Mouse (Mus musculus) spleen, postnatal 4 days (tissue): Measurements from ENCODE around the gene Lhfp.

Source experiments
- DNase-seq, 2 experiments: peaks; one replicate each; pipeline ENCODE4 v3.0.0; 2022; ENCODE audit warnings: low spot score in 2 of 2

Gene Lhfp

DNA sequence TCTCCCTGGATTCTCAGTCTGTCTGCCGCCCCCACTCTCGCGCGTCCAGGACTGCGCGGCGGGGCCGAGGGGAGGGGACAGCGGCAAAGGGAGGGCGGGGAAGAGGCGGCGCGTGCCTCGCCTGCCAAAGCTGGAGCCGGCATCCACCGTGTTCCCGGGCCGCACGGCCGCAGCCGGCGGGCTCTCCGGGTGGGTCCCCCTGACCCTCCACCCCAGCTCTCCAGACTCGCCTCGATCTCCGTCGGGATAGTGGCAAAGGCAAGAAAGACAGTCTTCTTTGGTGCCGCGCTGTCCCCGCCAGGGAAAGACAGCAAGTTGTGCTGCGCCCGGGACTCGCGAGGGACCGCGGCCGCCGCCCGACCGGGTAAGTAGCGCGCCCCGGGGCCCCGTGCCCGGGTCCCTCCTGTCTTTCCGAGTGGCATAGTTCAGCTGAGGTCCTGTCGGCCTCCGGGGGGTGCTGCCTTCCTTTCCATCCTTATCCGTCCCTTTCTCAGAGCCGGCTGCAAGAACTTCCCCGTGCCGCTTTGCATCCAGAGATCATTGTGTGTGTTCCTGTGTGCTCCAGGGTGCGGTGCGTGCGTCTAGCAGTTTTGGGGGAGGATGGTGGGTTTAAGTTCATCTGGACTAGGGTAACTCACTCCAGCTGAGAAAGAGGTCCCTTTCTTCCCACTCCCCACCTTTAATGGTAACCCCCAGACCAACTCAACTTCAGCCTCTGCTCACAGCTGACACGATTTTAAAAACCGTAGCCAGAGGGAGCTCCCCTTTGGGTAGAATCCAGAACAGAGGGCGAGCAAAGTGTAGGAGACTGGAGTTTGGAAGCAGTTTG, at the start of gene Lhfp:
Gene Lhfp (plus strand): TSS at position 118 of the 829 bp plus-strand sequence.
- peak in 1 of 2 experiments; percentile 63 for DNase-seq

- no peak for DNase-seq
Observed at GRCm38 (mm10) chr3:52993296-52993695, 48.0 kb upstream of the Lhfp start.

GRCm38 (mm10) chr3:52994666-52995065, 46.7 kb upstream of the Lhfp start:
- no peak for DNase-seq

DNA sequence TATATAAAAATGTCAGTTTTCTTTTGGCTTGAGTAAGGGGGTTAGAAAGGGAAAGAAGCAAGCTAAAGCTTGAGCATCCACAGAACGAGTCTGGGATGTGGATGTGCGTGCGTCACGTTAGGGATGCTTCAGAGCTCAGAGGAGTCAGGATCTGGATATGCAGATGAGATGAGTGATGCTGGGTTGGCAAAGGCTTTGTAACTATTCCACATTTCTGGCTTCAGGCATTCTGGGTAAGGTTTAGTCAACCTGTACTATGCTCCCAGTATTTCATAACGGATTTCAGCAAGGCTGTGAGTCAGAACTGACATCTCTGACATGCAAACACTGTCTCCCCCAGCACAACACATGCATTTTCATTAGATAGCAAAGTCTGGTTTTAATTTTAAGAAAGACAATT, 44.7 kb upstream of the Lhfp start:
- DNase-seq = no peak

- DNase-seq = no peak
Observed at GRCm38 (mm10) chr3:52997381-52997780, 43.9 kb upstream of the Lhfp start.

DNA sequence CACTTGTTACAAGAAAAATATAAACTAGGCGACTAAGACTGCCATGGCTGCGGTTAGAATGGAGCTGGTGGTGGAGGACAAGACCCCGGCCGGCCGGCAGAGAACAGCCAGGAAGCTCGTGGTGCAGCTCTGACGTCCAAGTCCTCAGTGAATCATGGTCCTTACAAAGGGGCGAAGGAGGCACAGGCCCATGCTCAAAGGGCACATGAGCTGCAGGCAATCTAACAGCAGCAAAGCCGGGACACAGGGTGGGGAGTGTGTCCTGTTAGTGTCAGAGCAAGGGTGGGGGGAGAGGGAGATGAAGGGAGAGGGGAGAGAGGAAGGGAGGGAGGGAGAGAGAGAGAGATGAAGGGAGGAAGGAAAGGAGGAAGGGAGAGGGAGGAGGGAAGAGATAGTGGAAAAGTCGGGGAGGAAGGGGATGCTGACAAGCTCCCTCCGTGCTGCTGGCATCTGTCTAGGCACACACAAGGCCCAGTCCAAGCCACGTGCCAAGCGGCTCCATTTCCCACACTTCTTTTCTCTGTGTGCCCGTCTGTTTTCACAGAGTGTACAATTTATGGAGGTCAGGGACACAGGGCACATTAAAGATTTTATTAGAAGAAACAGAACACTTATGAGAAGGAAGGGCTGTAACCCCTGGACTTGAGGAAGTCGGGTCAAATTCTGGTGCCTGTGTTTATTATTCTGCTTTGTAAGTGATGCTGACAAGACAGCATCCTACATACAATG, 42.1 kb upstream of the Lhfp start:
- no peak for DNase-seq

GRCm38 (mm10) chr3:52999996-53000395, 41.3 kb upstream of the Lhfp start:
- no peak for DNase-seq

DNA sequence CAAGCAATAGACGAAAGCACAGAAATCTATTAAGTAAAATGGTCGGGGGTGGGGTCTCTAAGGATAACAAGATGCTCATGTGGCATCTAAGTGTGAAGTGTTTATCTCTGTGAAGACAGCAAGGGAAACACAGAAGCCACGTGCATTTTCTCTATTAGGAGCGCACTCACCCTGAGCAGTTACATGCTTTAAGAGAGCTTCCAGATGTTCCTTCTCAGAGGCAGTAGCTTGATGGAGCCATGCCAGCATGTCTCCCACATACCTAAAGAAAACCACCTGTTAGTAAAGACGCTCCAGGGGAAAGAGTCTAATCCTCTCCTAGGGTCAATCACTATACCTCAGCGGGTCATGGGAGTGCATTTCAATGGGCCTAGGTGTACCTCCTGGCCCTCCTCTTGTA, 39.3 kb upstream of the Lhfp start:
- no peak for DNase-seq

- no peak for DNase-seq
Observed at GRCm38 (mm10) chr3:53004406-53005114, 36.8 kb upstream of the Lhfp start.

DNA sequence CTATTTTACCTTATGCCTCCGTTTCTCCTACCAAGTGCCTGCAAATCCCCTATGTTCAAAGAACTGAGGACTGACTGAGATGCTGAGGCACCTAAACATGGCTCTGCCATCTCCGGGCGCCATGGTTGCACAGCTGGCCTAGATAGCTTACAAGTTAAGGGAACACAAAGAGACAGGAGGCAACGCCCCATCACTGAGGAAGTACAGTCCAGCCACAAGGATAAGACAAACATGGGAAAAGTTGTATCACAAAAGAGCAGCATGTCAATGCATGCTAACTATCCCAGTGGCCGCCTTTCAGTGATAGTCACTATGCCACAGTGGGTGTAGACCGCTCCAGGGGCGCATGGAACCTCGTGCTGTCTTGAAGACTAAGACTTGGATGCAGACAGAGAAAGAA, 33.9 kb upstream of the Lhfp start:
- no peak for DNase-seq

- DNase-seq = peak; percentile 78 to 92
Observed at GRCm38 (mm10) chr3:53016436-53017340, 24.6 kb upstream of the Lhfp start, which contains the start of gene Cog6. Gene Cog6, minus strand, starts transcription at chr3:53017237.

- DNase-seq = no peak
Observed at GRCm38 (mm10) chr3:53027333-53027732, 14.0 kb upstream of the Lhfp start.

GRCm38 (mm10) chr3:53029046-53029445, 12.3 kb upstream of the Lhfp start:
- peak; percentile 50 to 84 for DNase-seq

DNA sequence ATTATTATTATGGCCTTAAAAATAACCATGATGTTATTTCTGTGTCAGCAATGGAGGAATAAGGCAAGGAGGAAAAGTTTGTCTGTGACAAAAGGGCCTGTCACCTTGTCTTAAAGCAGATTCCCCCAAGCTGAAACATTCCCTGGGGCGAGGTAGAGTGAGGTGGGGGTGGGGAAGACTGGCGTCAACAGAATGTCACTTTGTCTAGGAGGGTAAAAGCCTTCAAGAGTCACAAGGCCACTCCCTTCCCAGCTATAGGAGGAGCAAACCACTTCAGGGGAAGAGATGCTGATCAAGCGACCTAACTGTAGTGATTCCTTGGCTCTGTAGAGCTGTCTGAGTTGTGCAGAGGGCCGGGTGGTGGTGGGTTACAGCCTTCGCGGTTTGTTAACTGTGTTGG, 9.7 kb upstream of the Lhfp start:
- DNase-seq = no peak

GRCm38 (mm10) chr3:53032432-53032831, 8.9 kb upstream of the Lhfp start:
- no peak for DNase-seq

- no peak for DNase-seq
Observed at GRCm38 (mm10) chr3:53033448-53033847, 7.9 kb upstream of the Lhfp start.

- DNase-seq = no peak
Observed at GRCm38 (mm10) chr3:53036076-53036475, 5.3 kb upstream of the Lhfp start.

GRCm38 (mm10) chr3:53036941-53037340, 4.4 kb upstream of the Lhfp start:
- no peak for DNase-seq

DNA sequence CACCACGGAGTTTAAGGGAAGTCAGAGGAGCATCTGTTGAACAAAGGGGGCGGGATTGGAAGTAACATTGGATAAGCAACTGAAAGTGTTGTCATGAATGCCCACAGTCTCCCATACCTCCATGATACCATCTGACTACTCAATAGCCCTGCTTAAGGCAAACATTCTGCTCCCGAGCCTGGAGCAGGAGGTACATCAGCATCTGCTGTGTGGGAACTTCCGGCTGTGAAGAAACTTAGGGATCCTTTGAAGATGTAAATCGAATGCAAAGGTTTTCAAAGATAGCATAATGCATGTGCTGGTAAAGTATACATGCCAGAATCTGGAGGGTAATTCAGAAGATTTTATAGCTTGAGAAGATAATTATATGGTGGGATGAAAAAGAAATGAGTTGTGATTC, 2.4 kb upstream of the Lhfp start:
- DNase-seq = no peak

DNA sequence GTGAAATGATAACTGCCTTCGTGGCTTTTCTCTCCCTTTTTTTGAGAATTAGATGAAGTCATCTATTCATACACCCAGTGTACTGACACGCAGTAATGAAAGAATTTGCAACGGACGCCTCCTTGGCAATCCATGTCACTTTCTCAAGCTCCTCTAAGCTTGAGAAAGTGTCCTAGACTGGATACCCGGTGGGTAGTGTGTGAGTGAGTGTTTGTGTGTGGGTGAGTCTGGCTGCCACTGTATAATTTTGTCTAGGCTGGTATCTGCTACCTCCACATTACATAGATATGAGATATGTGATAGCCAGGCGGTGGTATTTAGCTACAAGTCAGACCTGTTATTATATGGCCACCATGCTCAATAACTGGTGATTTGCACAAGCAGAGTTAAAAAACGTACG, 1.6 kb upstream of the Lhfp start:
- no peak for DNase-seq
